ENCODE assay signal across 9 mouse cellular contexts in genomic region chr13:32454419-32455146, GRCm38 (mm10).
"Had no signal": no experiment of that assay in that cellular context is flagged by ENCODE, and none has a peak within 500 bp of the region (broad histone marks: within the 10 kb centered on the region; RNA-seq: fewer than 3 reads in every experiment).

No protein-coding gene starts in this region.

- H3K9me3 ChIP-seq: liver, embryonic 13.5 days; midbrain, embryonic 13.5 days had no signal

- H3K27ac ChIP-seq: hindbrain, postnatal 0 days; liver, embryonic 13.5 days; midbrain, embryonic 13.5 days; stomach, postnatal 0 days had no signal

- H3K36me3 ChIP-seq: liver, embryonic 13.5 days; midbrain, embryonic 13.5 days had no signal

- H3K4me1 ChIP-seq: liver, embryonic 13.5 days; midbrain, embryonic 13.5 days had no signal

- H3K4me2 ChIP-seq: liver, embryonic 13.5 days; midbrain, embryonic 13.5 days had no signal

- H3K4me3 ChIP-seq: liver, embryonic 13.5 days; midbrain, embryonic 13.5 days had no signal

- H3K9ac ChIP-seq: liver, embryonic 13.5 days; liver, postnatal 0 days; midbrain, embryonic 13.5 days had no signal

- ATAC-seq: hindbrain, postnatal 0 days; liver, postnatal 0 days; midbrain, embryonic 13.5 days had no signal

- H3K27me3 ChIP-seq: liver, embryonic 13.5 days; midbrain, embryonic 13.5 days had no signal

- DNase-seq: layer of hippocampus, adult 9-11 months; liver; liver, embryonic 13.5 days; liver, postnatal 0 days; lung, postnatal 36 days; right cerebral cortex, adult 18-20 months had no signal
